Mouse (Mus musculus) myocyte (in vitro differentiated cells): ENCODE measurements around the gene Aqp3. TPM values are rescaled to one million over a fixed set of nuclear protein-coding genes. Genes with fewer than 3 reads are reported as not detected.

Source experiments
- H3K27me3 ChIP-seq: one replicate; pipeline ENCODE4 v1.6.1; 2011; ENCODE audit not compliant: control insufficient read depth, insufficient read depth, insufficient read length
- H3K36me3 ChIP-seq: one replicate; pipeline ENCODE4 v1.6.1; 2011; ENCODE audit not compliant: control insufficient read depth, insufficient read depth
- H3K4me2 ChIP-seq: one replicate; pipeline ENCODE4 v1.6.1; 2011; ENCODE audit warnings: low read depth, control low read depth
- H3K4me3 ChIP-seq: one replicate; pipeline ENCODE4 v1.5.1; 2011; ENCODE audit warnings: mild to moderate bottlenecking, control low read depth, moderate library complexity
- H3K79me2 ChIP-seq: one replicate; pipeline ENCODE4 v1.6.1; 2011; ENCODE audit not compliant: control insufficient read depth, insufficient read depth
- H3ac ChIP-seq: one replicate; pipeline ENCODE4 v1.6.1; 2011; ENCODE audit not compliant: control insufficient read depth, insufficient read length
- CEBPB ChIP-seq: IDR thresholded peaks from 2 replicates; pipeline ENCODE4 v1.6.1; 2011; ENCODE audit warnings: mild to moderate bottlenecking, moderate library complexity; ENCODE audit not compliant: poor library complexity, insufficient read depth, severe bottlenecking
- E2F4 ChIP-seq: IDR thresholded peaks from one replicate; pipeline ENCODE4 v1.6.1; 2011; ENCODE audit warnings: mild to moderate bottlenecking, control low read depth, moderate library complexity; ENCODE audit not compliant: insufficient read depth
- MAX ChIP-seq: IDR thresholded peaks from one replicate; pipeline ENCODE4 v1.6.1; 2011; ENCODE audit warnings: low read depth, mild to moderate bottlenecking, control low read depth
- MYOD1 ChIP-seq, 3 experiments: IDR thresholded peaks; one replicate each; pipeline ENCODE4 v1.6.1; 2011; ENCODE audit warnings: control low read depth in 2 of 3, low read depth in 2 of 3, mild to moderate bottlenecking in 2 of 3, moderate library complexity in 1 of 3; ENCODE audit not compliant: insufficient read length in 2 of 3, control insufficient read depth in 1 of 3
- MYOG ChIP-seq, 3 experiments: IDR thresholded peaks; one replicate each; pipeline ENCODE4 v1.6.1; 2011; ENCODE audit warnings: control low read depth in 2 of 3, low read depth in 2 of 3, mild to moderate bottlenecking in 2 of 3; ENCODE audit not compliant: insufficient read length in 2 of 3, control insufficient read depth in 1 of 3, insufficient read depth in 1 of 3
- POLR2A ChIP-seq: IDR thresholded peaks from one replicate; pipeline ENCODE4 v1.6.1; 2011; ENCODE audit warnings: low read depth, mild to moderate bottlenecking, control low read depth, moderate library complexity; ENCODE audit not compliant: insufficient read length
- POLR2AphosphoS2 ChIP-seq: IDR thresholded peaks from one replicate; pipeline ENCODE4 v1.6.1; 2011; ENCODE audit warnings: low read depth, control low read depth; ENCODE audit not compliant: insufficient read length
- REST ChIP-seq: IDR thresholded peaks from one replicate; pipeline ENCODE4 v1.6.1; 2011; ENCODE audit warnings: mild to moderate bottlenecking, control low read depth, moderate library complexity; ENCODE audit not compliant: insufficient read depth, insufficient read length
- SRF ChIP-seq: IDR thresholded peaks from one replicate; pipeline ENCODE4 v1.6.1; 2011; ENCODE audit warnings: low read depth; ENCODE audit not compliant: control insufficient read depth, insufficient read length
- TCF12 ChIP-seq: IDR thresholded peaks from one replicate; pipeline ENCODE4 v1.6.1; 2011; ENCODE audit warnings: mild to moderate bottlenecking, control low read depth; ENCODE audit not compliant: poor library complexity, insufficient read depth, severe bottlenecking
- TCF3 ChIP-seq: IDR thresholded peaks from one replicate; pipeline ENCODE4 v1.6.1; 2011; ENCODE audit warnings: low read depth, control low read depth; ENCODE audit not compliant: insufficient read length
- USF1 ChIP-seq: IDR thresholded peaks from one replicate; pipeline ENCODE4 v1.6.1; 2011; ENCODE audit warnings: low read depth, mild to moderate bottlenecking, control low read depth, moderate library complexity
- polyA plus RNA-seq: library from polyadenylated mRNA; unstranded; fragments of >200 nt; fragmentation: generic; extraction: Trizol; gene quantifications from one replicate; pipeline ENCODE4 v1.2.1, GENCODE M21; 2012; ENCODE audit warnings: missing spikeins

Gene Aqp3
- polyA plus RNA-seq, 1 experiment = not detected

DNA sequence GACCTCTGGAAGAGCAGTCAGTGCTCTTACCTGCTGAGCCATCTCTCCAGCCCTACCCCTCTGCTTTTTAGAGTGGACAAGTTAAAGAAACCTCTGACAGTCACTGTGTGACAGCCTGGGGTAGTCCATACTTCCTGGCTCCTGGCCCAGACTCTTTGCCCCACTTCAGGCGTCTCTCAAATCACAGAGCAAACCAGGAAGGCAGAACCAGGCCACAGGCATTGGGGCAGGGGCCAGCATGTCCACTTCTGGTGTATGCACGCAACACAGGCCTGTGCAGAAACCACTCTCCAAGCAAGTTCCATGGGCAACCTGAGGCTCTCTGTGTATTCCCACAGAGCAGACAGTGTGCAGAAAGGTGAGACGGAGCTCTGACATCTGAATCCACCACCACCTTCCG is 32.8 kb downstream of the Aqp3 start:
- no peak overlapping the region for H3K4me2 ChIP-seq
- H3K4me3 ChIP-seq = no peak overlapping the region
- no peak overlapping the region for H3ac ChIP-seq
- TF ChIP-seq POLR2AphosphoS2 = no peak
- TF ChIP-seq MYOG (IDR thresholded peaks at IDR 0.05; ENCODE audit: control insufficient read depth in 1 of 3, insufficient read depth in 1 of 3, insufficient read length in 2 of 3, low read depth in 2 of 3) = no peak
- TF ChIP-seq MYOD1 (IDR thresholded peaks at IDR 0.05; ENCODE audit: control insufficient read depth in 1 of 3, insufficient read length in 2 of 3, low read depth in 2 of 3) = no peak
- TF ChIP-seq REST = no peak
- no peak for TF ChIP-seq E2F4
- H3K79me2 ChIP-seq = no peaks in the 10 kb centered on the region
- H3K36me3 ChIP-seq = no peaks in the 10 kb centered on the region
- H3K27me3 ChIP-seq = peaks cover 19% of the 10 kb centered on the region

DNA sequence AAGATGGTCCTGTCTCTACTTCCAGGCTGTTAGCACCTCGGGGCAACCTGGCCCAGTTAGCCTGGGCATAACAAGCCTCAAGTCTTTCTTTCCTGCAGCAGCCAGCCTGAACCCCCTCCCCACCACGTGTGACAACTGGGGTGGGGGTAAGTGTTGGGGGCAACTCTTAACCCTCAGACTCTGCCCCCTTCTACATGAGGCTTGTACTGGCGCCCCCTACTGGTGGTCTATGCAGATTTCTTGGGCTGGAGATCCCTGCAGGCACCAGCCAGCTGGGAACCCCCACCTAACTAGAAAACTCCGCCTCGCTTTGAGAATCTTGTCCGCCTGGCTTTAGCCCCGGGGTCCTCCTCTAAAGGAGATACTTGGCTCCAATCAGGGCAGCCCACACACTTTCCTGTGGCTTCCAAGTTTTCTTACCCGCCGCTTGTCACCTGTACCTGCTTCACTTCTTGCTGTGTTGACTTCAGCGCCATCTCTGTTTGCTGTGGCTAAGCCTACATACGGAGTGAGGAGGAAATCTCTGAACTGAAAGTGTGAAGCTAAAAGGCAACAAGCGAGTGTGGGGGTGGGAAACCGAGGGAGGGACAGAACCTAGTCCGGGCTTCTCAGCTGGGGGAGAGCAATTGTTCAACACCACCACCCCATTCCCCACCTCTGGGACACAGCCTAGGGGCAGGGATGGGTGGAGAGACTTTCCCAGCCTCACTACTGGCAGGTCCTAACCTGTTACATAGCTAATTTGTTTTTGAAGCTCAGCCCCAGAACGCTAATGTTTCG is 33.9 kb downstream of the Aqp3 start:
- no peak overlapping the region for H3K4me3 ChIP-seq
- TF ChIP-seq USF1 (no peak), MYOD1 (IDR thresholded peaks at IDR 0.05; ENCODE audit: control insufficient read depth in 1 of 3, insufficient read length in 2 of 3, low read depth in 2 of 3) (no peak), CEBPB (no peak), REST (no peak), E2F4 (no peak), POLR2AphosphoS2 (no peak), POLR2A (no peak), SRF (no peak), TCF12 (no peak), MYOG (IDR thresholded peaks at IDR 0.05; ENCODE audit: control insufficient read depth in 1 of 3, insufficient read depth in 1 of 3, insufficient read length in 2 of 3, low read depth in 2 of 3) (no peak), MAX (no peak), TCF3 (no peak)
- H3K27me3 ChIP-seq = peaks cover 19% of the 10 kb centered on the region
- H3K4me2 ChIP-seq = no peak overlapping the region
- H3ac ChIP-seq = no peak overlapping the region
- H3K36me3 ChIP-seq = no peaks in the 10 kb centered on the region
- H3K79me2 ChIP-seq = no peaks in the 10 kb centered on the region

DNA sequence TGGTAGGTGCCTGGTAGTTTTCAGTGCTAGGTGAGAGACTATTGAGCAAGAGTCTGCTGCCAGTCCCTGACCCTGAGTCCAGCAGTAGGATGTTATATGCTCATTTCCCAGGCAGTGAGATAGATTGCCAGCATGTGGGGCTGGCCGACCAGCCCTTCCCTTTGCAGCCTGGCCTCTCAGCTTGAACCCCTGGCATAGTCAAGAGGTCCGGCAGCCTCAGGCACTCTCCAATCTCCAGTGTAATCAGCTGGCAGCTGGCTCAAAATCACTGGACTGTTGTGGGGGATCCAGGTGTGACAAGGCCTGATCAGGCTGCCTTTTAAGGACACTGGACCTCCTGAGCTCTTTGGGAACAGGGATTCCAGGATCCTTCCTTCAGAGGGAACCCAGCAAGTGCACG is 34.6 kb downstream of the Aqp3 start:
- TF ChIP-seq MAX (no peak), USF1 (no peak), REST (no peak)
- no peak overlapping the region for H3K4me3 ChIP-seq
- no peak overlapping the region for H3K4me2 ChIP-seq
- no peak overlapping the region for H3ac ChIP-seq
- no peaks in the 10 kb centered on the region for H3K79me2 ChIP-seq
- H3K36me3 ChIP-seq = no peaks in the 10 kb centered on the region
- H3K27me3 ChIP-seq = peaks cover 19% of the 10 kb centered on the region

DNA sequence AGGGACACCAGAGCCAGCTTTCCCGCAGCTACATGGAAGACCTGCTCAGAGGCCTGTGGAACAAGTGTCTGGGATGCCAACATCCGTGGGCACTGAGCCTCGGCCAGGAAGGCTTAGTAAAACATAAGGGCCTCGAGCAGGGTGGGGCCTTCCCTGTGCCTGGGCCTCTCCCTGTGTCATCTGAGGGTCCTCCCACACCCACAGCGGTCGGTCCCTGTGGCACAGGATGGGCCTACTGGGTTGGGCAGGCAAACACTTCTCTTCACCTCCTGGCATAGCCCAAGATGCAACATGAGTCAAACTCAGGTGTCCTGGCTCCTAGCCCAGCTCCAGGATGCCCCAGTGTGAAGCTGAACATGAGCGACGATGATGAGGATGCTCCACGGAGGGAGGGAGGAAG is 40.6 kb downstream of the Aqp3 start:
- H3K79me2 ChIP-seq = no peaks in the 10 kb centered on the region
- no peaks in the 10 kb centered on the region for H3K36me3 ChIP-seq
- no peak for TF ChIP-seq MAX
- no peak for TF ChIP-seq POLR2A
- no peak for TF ChIP-seq SRF
- no peak for TF ChIP-seq USF1
- no peak overlapping the region for H3K4me2 ChIP-seq
- H3K4me3 ChIP-seq = no peak overlapping the region
- no peak overlapping the region for H3ac ChIP-seq
- peaks cover 12% of the 10 kb centered on the region for H3K27me3 ChIP-seq

DNA sequence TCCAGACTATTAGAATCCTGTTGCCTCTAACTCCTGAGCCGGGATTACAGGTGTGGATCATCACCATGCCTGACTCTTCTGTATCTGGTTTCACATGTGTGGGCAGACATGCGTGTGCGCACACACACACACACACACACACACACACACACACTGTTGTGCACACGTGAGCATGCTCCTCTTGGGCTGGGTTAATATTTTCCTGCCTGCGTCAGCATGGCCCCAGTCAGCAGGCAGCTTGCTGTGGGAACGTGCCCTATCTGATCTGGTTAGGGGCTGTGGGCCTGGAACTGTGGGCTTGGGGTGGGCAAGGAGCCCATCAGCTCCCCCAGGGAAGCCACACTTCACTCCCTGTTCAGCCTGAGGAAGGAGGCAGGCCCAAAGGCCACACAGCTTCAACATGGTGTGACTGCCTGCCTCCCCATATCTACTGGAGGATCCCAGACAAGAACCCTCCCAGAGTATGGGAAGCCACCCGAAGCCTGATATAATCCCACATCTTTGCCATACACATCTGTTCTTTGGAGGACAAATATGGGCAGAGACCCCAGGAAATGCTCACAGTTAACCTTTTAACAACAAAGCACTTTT is 41.1 kb downstream of the Aqp3 start:
- H3K4me3 ChIP-seq = no peak overlapping the region
- no peaks in the 10 kb centered on the region for H3K79me2 ChIP-seq
- H3K4me2 ChIP-seq = no peak overlapping the region
- no peak for TF ChIP-seq MAX
- peaks cover 9% of the 10 kb centered on the region for H3K27me3 ChIP-seq
- H3K36me3 ChIP-seq = no peaks in the 10 kb centered on the region
- no peak overlapping the region for H3ac ChIP-seq

DNA sequence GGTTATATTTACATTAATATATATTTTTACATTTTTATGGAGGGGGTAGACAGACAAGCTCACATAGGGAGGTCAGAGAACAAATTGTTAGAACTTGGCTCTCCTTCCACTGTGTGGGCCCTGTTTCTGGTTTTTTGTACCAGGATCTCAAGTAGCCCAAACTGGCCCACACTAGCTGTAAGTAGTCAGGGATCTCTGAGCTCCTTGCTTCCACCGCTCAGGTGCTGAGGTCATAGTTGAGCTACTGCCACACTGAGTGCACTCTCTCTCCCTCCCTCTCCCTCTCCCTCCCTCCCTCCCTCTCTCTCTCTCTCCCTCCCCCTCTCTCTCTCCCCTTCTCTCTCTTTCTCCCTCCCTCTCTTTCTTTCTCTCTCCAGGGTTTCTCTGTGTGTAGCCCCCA is 41.7 kb downstream of the Aqp3 start:
- Histone ChIP-seq H3ac (no peak overlapping the region), H3K27me3 (peaks cover 5% of the 10 kb centered on the region), H3K4me3 (no peak overlapping the region), H3K36me3 (no peaks in the 10 kb centered on the region), H3K79me2 (no peaks in the 10 kb centered on the region), H3K4me2 (no peak overlapping the region)
- TF ChIP-seq MYOG (IDR thresholded peaks at IDR 0.05; ENCODE audit: control insufficient read depth in 1 of 3, insufficient read depth in 1 of 3, insufficient read length in 2 of 3, low read depth in 2 of 3) (no peak), MAX (no peak)
